Mouse (Mus musculus) adrenal gland, postnatal 4 days (tissue): ENCODE results near the gene Ttll6. TPM values are rescaled to one million over a fixed set of nuclear protein-coding genes. Genes with fewer than 3 reads are reported as not detected.

Source experiments
- DNase-seq, 2 experiments: peaks; one replicate each; pipeline ENCODE4 v3.0.0; 2021 to 2022; ENCODE audit warnings: low spot score in 2 of 2, mixed read lengths in 2 of 2
- total RNA-seq, 2 experiments: library from RNA; stranded (reverse); gene quantifications; 2 replicates each; pipeline ENCODE4 v1.2.3; 2021

Ttll6 gene
- total RNA-seq, 2 experiments from 2014 or later: not detected

GRCm38 (mm10) chr11:96194401-96194710, 60.8 kb downstream of the Ttll6 start:
- DNase-seq: no peak

GRCm38 (mm10) chr11:96194961-96195640, 61.5 kb downstream of the Ttll6 start:
- DNase-seq: no peak

GRCm38 (mm10) chr11:96195769-96196280, 62.2 kb downstream of the Ttll6 start:
- no peak for DNase-seq

DNA sequence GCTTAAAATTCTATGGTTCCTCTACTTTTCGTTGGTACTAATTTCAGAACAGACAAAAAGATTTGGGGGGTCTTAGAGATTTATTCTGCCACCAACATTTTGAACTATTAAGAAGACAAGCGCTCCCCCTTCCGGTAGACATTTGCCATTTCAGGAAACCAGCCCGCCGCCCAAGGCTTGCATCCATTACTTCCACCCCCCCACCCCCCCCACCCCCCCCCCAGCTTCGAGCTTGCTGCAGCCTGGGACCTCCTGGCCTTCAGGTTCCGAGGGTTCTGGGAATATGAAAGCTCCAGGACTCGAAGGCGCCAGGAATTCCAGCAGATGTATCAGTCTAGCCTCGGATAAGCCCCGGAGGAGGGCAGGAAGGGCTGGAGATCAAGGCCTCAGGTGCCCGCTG, 65.1 kb downstream of the Ttll6 start:
- DNase-seq: no peak

- no peak for DNase-seq
Observed at GRCm38 (mm10) chr11:96199181-96200086, 65.8 kb downstream of the Ttll6 start.

DNA sequence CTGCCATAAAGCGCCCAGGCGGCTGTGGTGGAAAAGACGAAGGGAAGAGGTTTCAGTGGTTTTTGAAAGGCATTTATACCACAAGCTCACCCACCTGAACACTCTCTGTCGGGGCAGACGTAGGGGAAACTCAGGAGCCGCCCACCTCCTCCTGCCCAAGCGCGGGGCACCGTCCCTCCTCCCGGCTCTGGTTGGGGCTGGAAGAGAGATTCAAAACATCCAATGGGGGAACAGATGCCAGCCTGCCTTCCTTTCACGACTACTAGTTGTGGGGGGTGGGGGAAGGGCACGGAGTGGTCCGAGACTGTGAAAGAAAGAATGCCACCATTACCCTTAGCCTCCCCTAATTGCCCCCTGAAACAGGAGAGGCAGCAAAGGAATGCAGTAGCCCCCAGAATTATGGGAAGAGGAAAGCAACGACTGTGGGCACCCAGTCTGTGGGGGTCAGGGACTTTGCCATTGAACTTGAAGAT, 66.6 kb downstream of the Ttll6 start:
- no peak for DNase-seq

GRCm38 (mm10) chr11:96201741-96202140, 68.2 kb downstream of the Ttll6 start:
- DNase-seq: no peak

GRCm38 (mm10) chr11:96202401-96203081, 69.0 kb downstream of the Ttll6 start:
- no peak for DNase-seq

GRCm38 (mm10) chr11:96203182-96203788, 69.7 kb downstream of the Ttll6 start:
- DNase-seq: no peak

GRCm38 (mm10) chr11:96203789-96204186, 70.2 kb downstream of the Ttll6 start:
- no peak for DNase-seq

DNA sequence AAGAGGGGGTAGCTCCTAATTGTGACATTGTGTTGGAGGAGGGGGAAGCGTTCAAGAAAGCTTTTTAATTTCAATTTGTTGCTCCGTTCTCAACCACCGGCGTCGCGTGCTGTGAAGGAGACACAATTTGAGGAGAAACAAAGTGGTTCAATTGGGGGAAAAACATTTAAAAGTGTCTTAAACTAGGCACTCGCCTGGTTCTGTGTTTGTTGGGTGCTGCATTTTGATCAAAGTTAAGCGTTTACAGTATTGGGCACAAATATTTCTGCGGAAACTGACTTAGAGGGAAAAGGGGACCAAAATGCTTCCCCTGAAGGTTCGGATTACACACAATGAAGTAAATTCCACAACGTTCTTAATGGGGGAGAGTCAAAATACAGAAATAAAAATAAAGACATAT, 70.8 kb downstream of the Ttll6 start:
- DNase-seq: no peak

- no peak for DNase-seq
Observed at GRCm38 (mm10) chr11:96205426-96206131, 72.0 kb downstream of the Ttll6 start.

Other genes with a start within 250 kb of the Ttll6 start
- under 1 TPM in 1 of 2 experiments, not detected in 1; 0.28 TPM for gene B4galnt2, start 218.9 kb upstream of the Ttll6 start, total RNA-seq
- 10 to 100 TPM; 19.4 to 27.3 TPM for gene Igf2bp1, start 127.8 kb upstream of the Ttll6 start, total RNA-seq
- gene Gip, start 109.2 kb upstream of the Ttll6 start, total RNA-seq: not detected
- gene Snf8, start 98.9 kb upstream of the Ttll6 start, total RNA-seq: 10 to 100 TPM; 74.3 to 78.8 TPM
- 10 to 100 TPM; 54.9 to 57.8 TPM for gene Ube2z, start 68.4 kb upstream of the Ttll6 start, total RNA-seq
- 100 to 1,000 TPM; 332 to 356 TPM for gene Atp5g1, start 58.1 kb upstream of the Ttll6 start, total RNA-seq
- gene Calcoco2, start 21.8 kb upstream of the Ttll6 start, total RNA-seq: not detected
- gene Hoxb13, start 60.5 kb downstream of the Ttll6 start, total RNA-seq: not detected
- 10 to 100 TPM; 86.0 to 93.6 TPM for gene Hoxb9, start 137.7 kb downstream of the Ttll6 start, total RNA-seq
- 10 to 100 TPM; 58.4 to 61.2 TPM for gene Hoxb8, start 148.1 kb downstream of the Ttll6 start, total RNA-seq
- gene Hoxb7, start 152.8 kb downstream of the Ttll6 start, total RNA-seq: 10 to 100 TPM; 39.4 to 49.8 TPM
- gene Hoxb6, start 158.7 kb downstream of the Ttll6 start, total RNA-seq: 10 to 100 TPM; 43.6 to 47.9 TPM
- gene Hoxb5, start 169.6 kb downstream of the Ttll6 start, total RNA-seq: 10 to 100 TPM; 26.5 to 27.8 TPM
- gene Hoxb4, start 184.5 kb downstream of the Ttll6 start, total RNA-seq: 10 to 100 TPM; 19.8 to 22.0 TPM
- gene Hoxb3, start 189.5 kb downstream of the Ttll6 start, total RNA-seq: 10 to 100 TPM; 40.5 to 44.5 TPM
- gene Hoxb2, start 216.7 kb downstream of the Ttll6 start, total RNA-seq: 10 to 100 TPM; 21.0 to 26.0 TPM
- gene Hoxb1, start 232.0 kb downstream of the Ttll6 start, total RNA-seq: not detected